Mouse (Mus musculus): ENCODE measurements at regions not wholly inside any gene's neighbourhood (a gene's known extent, or its start where the extent isn't known, plus 50 kb on each side); places are given as distances from the start of the nearest gene placed in this dataset.

DNA sequence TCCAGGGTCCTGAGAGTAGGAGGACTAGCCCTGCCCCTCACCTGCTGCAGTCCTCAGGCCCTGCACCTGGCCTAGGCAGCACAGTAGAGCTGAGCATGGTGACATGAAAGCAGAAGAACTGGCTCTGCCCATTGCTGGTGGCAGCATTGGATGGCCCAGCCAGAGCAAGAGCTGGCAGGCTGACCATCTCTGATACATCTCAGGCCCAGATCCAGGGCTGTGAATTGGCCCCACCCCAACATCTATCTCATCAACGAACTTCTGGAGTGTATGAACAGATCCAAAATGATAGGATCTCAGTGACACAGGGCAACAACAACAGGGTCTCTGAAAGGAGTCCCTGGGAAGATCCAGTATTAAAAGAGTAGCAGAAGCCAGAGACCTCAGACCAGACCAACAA is 84.0 kb upstream of the Atp6ap2 start:
- WGBS, result 63% methylated on average over 1 of the region's 1 CpGs
- Histone ChIP-seq H3K4me1 (no peaks in the 10 kb centered on the region), H3K4me3 (no peak overlapping the region), H3K4me2 (replicated peaks) (no peak overlapping the region), H3K9me3 (no peaks in the 10 kb centered on the region), H3K9ac (replicated peaks) (no peak overlapping the region), H3K27me3 (no peaks in the 10 kb centered on the region), H3K27ac (replicated peaks) (no peak overlapping the region), H3K36me3 (no peaks in the 10 kb centered on the region)
- no peak for ATAC-seq (replicated peaks)

GRCm38 (mm10) chrX:12511119-12511518 is 76.5 kb upstream of the Atp6ap2 start:
- Histone ChIP-seq H3K27ac (replicated peaks) (no peak overlapping the region), H3K4me1 (no peaks in the 10 kb centered on the region), H3K9ac (replicated peaks) (no peak overlapping the region), H3K4me3 (no peak overlapping the region), H3K4me2 (replicated peaks) (no peak overlapping the region), H3K9me3 (no peaks in the 10 kb centered on the region), H3K36me3 (no peaks in the 10 kb centered on the region), H3K27me3 (no peaks in the 10 kb centered on the region)
- WGBS, result 70% methylated on average over 3 of the region's 3 CpGs
- ATAC-seq (replicated peaks), result no peak

GRCm38 (mm10) chrX:12525044-12525443 is 62.6 kb upstream of the Atp6ap2 start:
- no peak for ATAC-seq (replicated peaks)
- Histone ChIP-seq H3K36me3 (no peaks in the 10 kb centered on the region), H3K4me3 (no peak overlapping the region), H3K4me1 (no peaks in the 10 kb centered on the region), H3K27me3 (no peaks in the 10 kb centered on the region), H3K27ac (replicated peaks) (no peak overlapping the region), H3K9me3 (no peaks in the 10 kb centered on the region), H3K9ac (replicated peaks) (no peak overlapping the region), H3K4me2 (replicated peaks) (no peak overlapping the region)
- WGBS, result 80% methylated on average over 3 of the region's 3 CpGs

- no peak overlapping the region for H3K4me3 ChIP-seq
- WGBS, result 63% methylated on average over 6 of the region's 6 CpGs
- no peak overlapping the region for H3K27ac ChIP-seq (replicated peaks)
- H3K27me3 ChIP-seq, result no peaks in the 10 kb centered on the region
- H3K9ac ChIP-seq (replicated peaks), result no peak overlapping the region
- no peaks in the 10 kb centered on the region for H3K4me1 ChIP-seq
- no peaks in the 10 kb centered on the region for H3K36me3 ChIP-seq
- no peaks in the 10 kb centered on the region for H3K9me3 ChIP-seq
- ATAC-seq (replicated peaks), result no peak
- no peak overlapping the region for H3K4me2 ChIP-seq (replicated peaks)
Measured at GRCm38 (mm10) chrX:12530406-12531311, 56.9 kb upstream of the Atp6ap2 start.

Measured in forebrain, embryonic 15.5 days (tissue).